Mouse (Mus musculus): ENCODE measurements at regions not wholly inside any gene's neighbourhood (a gene's known extent, or its start where the extent isn't known, plus 50 kb on each side); places are given as distances from the start of the nearest gene placed in this dataset.

DNA sequence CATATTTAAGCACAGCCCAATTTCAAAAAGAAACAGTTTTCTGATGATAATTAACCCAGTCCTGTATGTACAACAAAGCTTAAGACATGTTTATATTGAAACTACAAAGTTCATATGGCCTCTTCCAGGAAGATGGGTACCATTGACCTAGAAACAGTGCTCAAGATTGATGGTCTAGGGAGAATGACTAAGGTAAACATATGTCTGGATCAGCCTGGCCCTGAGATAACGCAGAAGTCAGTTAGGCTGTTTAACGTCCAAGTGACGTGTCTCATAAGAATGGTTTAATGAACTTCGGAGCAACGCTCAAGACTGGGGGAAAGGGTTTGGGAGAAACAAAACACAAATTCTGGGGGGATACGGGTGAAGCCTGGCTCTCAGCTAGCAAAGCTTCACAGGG lies 60.8 kb upstream of the Plcz1 start:
- TF ChIP-seq CTCF (IDR thresholded peaks at IDR 0.05) (no peak), EP300 (IDR thresholded peaks at IDR 0.05) (no peak)

Measured in lung, postnatal 0 days (tissue).